Mouse (Mus musculus) C2C12 (cell line): ENCODE data around the gene A630076J17Rik.

Experiments
- CTCF ChIP-seq: IDR thresholded peaks from one replicate; pipeline ENCODE4 v1.5.1; 2011; ENCODE audit not compliant: control insufficient read depth, insufficient read depth, insufficient read length
- MAX ChIP-seq: IDR thresholded peaks from one replicate; pipeline ENCODE4 v1.6.1; 2011; ENCODE audit warnings: mild to moderate bottlenecking, control low read depth
- MYOD1 ChIP-seq: IDR thresholded peaks from one replicate; pipeline ENCODE4 v1.6.1; 2011; ENCODE audit warnings: low read depth; ENCODE audit not compliant: control insufficient read depth, insufficient read length
- USF1 ChIP-seq: IDR thresholded peaks from one replicate; pipeline ENCODE4 v1.6.1; 2011; ENCODE audit warnings: low read depth, mild to moderate bottlenecking, control low read depth, moderate library complexity

- TF ChIP-seq USF1 (no peak), MAX (no peak), CTCF (no peak), MYOD1 (no peak)
These were observed 1.2 kb upstream of the A630076J17Rik start for GRCm38 (mm10) chr3:107229221-107229620.
